Mouse (Mus musculus) limb, embryonic 10.5 days (tissue): ENCODE data around the gene Bcas2. TPM values are rescaled to one million over a fixed set of nuclear protein-coding genes. Genes with fewer than 3 reads are reported as not detected.
"Not testable (repeated sequence)": the region's sequence is repeated elsewhere in the genome, so short reads cannot be mapped to it uniquely, and the experiment has no call there.

Experiments
- DNase-seq: peaks from one replicate; pipeline ENCODE4 v3.0.0-alpha.2; 2017; ENCODE audit warnings: low spot score
- H3K27ac ChIP-seq: fragments of 300-500 bp; sonication (generic); 2 replicates; pipeline ENCODE4 v1.5.1; 2016; ENCODE audit warnings: mild to moderate bottlenecking
- H3K27me3 ChIP-seq: fragments of 300-500 bp; sonication (generic); 2 replicates; pipeline ENCODE4 v1.6.1; 2016; ENCODE audit warnings: low read depth, mild to moderate bottlenecking; ENCODE audit not compliant: poor library complexity, severe bottlenecking
- H3K36me3 ChIP-seq: fragments of 300-500 bp; sonication (generic); 2 replicates; pipeline ENCODE4 v1.6.1; 2016; ENCODE audit warnings: mild to moderate bottlenecking, moderate library complexity
- H3K4me1 ChIP-seq: fragments of 300-500 bp; sonication (generic); 2 replicates; pipeline ENCODE4 v1.6.1; 2016
- H3K4me3 ChIP-seq: fragments of 300-500 bp; sonication (generic); 2 replicates; pipeline ENCODE4 v1.5.1; 2016; ENCODE audit warnings: mild to moderate bottlenecking, moderate library complexity
- H3K9me3 ChIP-seq: fragments of 300-500 bp; sonication (generic); replicated peaks from 2 replicates; pipeline ENCODE4 v1.6.1; 2016; ENCODE audit warnings: mild to moderate bottlenecking
- WGBS: fragments of 180-500 bp; shearing (Covaris S2); methylation state at CpG from one replicate; pipeline ENCODE4 v1.1.7; 2016; 5-methylcytosine and 5-hydroxymethylcytosine counted together
- polyA plus RNA-seq: library from polyadenylated mRNA; unstranded; fragments of >200 nt; fragmentation: Nextera tagmentation; extraction: Ambion mirVana; gene quantifications from 2 replicates; pipeline ENCODE4 v1.2.1, GENCODE M21; 2016

Bcas2 gene
- polyA plus RNA-seq = 234 and 238 TPM in 2 replicates

GRCm38 (mm10) chr3:103171505-103172267 lies at the start of gene Bcas2:
Gene Bcas2, plus strand, starts transcription at chr3:103171655.
- Histone ChIP-seq H3K36me3 (peaks cover 36% of the 10 kb centered on the region), H3K27ac (peak within 1 kb of the TSS; percentile 89), H3K4me3 (peak within 1 kb of the TSS; percentile 73), H3K27me3 (no peaks in the 10 kb centered on the region), H3K9me3 (no peaks in the 10 kb centered on the region), H3K4me1 (peaks cover 13% of the 10 kb centered on the region)
- DNase-seq = peak; percentile 99
- WGBS = under 1% methylated on average over 56 of the region's 56 CpGs

- WGBS = 91% methylated on average over 3 of the region's 3 CpGs
- no peaks in the 10 kb centered on the region for H3K36me3 ChIP-seq
- H3K4me1 ChIP-seq = no peaks in the 10 kb centered on the region
- H3K9me3 ChIP-seq = no peaks in the 10 kb centered on the region
- no peak overlapping the region for H3K4me3 ChIP-seq
- H3K27ac ChIP-seq = no peak overlapping the region
- no peaks in the 10 kb centered on the region for H3K27me3 ChIP-seq
- DNase-seq = no peak
These were observed 47.8 kb upstream of the Bcas2 start for GRCm38 (mm10) chr3:103123636-103124035.

- WGBS = 91% methylated on average over 3 of the region's 3 CpGs
- no peaks in the 10 kb centered on the region for H3K9me3 ChIP-seq
These were observed 45.3 kb upstream of the Bcas2 start for GRCm38 (mm10) chr3:103126138-103126537.

GRCm38 (mm10) chr3:103127177-103127576 lies 44.3 kb upstream of the Bcas2 start:
- WGBS = 52% methylated on average over 2 of the region's 2 CpGs
- Histone ChIP-seq H3K36me3 (no peaks in the 10 kb centered on the region), H3K27me3 (no peaks in the 10 kb centered on the region), H3K4me3 (no peak overlapping the region), H3K27ac (no peak overlapping the region), H3K9me3 (no peaks in the 10 kb centered on the region), H3K4me1 (peaks cover 11% of the 10 kb centered on the region)
- no peak for DNase-seq

More at GRCm38 (mm10) chr3:103126138-103126537, 45.3 kb upstream of the Bcas2 start:
- no peak for DNase-seq
- Histone ChIP-seq H3K4me1 (peaks cover 11% of the 10 kb centered on the region), H3K27ac (no peak overlapping the region), H3K36me3 (no peaks in the 10 kb centered on the region), H3K27me3 (no peaks in the 10 kb centered on the region), H3K4me3 (no peak overlapping the region)

- no peaks in the 10 kb centered on the region for H3K9me3 ChIP-seq
- peaks cover 11% of the 10 kb centered on the region for H3K4me1 ChIP-seq
- no peaks in the 10 kb centered on the region for H3K36me3 ChIP-seq
- no peak for DNase-seq
- H3K4me3 ChIP-seq = no peak overlapping the region
- WGBS = 84% methylated on average over 5 of the region's 5 CpGs
- H3K27me3 ChIP-seq = no peaks in the 10 kb centered on the region
- H3K27ac ChIP-seq = no peak overlapping the region
These were observed 43.7 kb upstream of the Bcas2 start for GRCm38 (mm10) chr3:103127721-103128120.

- no peak for DNase-seq
- Histone ChIP-seq H3K27ac (no peak overlapping the region), H3K4me1 (peaks cover 11% of the 10 kb centered on the region), H3K9me3 (no peaks in the 10 kb centered on the region), H3K27me3 (no peaks in the 10 kb centered on the region), H3K4me3 (no peak overlapping the region), H3K36me3 (no peaks in the 10 kb centered on the region)
- WGBS = 53% methylated on average over 4 of the region's 4 CpGs
These were observed 43.2 kb upstream of the Bcas2 start for GRCm38 (mm10) chr3:103128251-103128650.

GRCm38 (mm10) chr3:103129367-103130159 lies 41.9 kb upstream of the Bcas2 start:
- no peaks in the 10 kb centered on the region for H3K9me3 ChIP-seq
- peaks cover 11% of the 10 kb centered on the region for H3K4me1 ChIP-seq
- no peaks in the 10 kb centered on the region for H3K27me3 ChIP-seq
- DNase-seq = no peak
- no peak overlapping the region for H3K4me3 ChIP-seq
- no peaks in the 10 kb centered on the region for H3K36me3 ChIP-seq
- 86% methylated on average over 8 of the region's 8 CpGs for WGBS
- peak overlapping the region; percentile 36; the same call in 1 of the 2 replicates for H3K27ac ChIP-seq

- peak overlapping the region; percentile 36; the same call in 1 of the 2 replicates for H3K27ac ChIP-seq
These were observed 41.2 kb upstream of the Bcas2 start for GRCm38 (mm10) chr3:103130236-103130751.

GRCm38 (mm10) chr3:103133098-103133497 lies 38.4 kb upstream of the Bcas2 start:
- Histone ChIP-seq H3K27me3 (no peaks in the 10 kb centered on the region), H3K36me3 (no peaks in the 10 kb centered on the region), H3K27ac (no peak overlapping the region), H3K9me3 (no peaks in the 10 kb centered on the region), H3K4me3 (no peak overlapping the region), H3K4me1 (peaks cover 11% of the 10 kb centered on the region)
- no peak for DNase-seq
- 91% methylated on average over 10 of the region's 10 CpGs for WGBS

More at GRCm38 (mm10) chr3:103130236-103130751, 41.2 kb upstream of the Bcas2 start:
- Histone ChIP-seq H3K27me3 (no peaks in the 10 kb centered on the region), H3K36me3 (no peaks in the 10 kb centered on the region), H3K9me3 (no peaks in the 10 kb centered on the region), H3K4me3 (no peak overlapping the region), H3K4me1 (peaks cover 11% of the 10 kb centered on the region)
- DNase-seq = no peak
- WGBS = 46% methylated on average over 6 of the region's 6 CpGs

- WGBS = 86% methylated on average over 4 of the region's 4 CpGs
- Histone ChIP-seq H3K27ac (no peak overlapping the region), H3K27me3 (no peaks in the 10 kb centered on the region), H3K9me3 (no peaks in the 10 kb centered on the region), H3K4me1 (peaks cover 9% of the 10 kb centered on the region; the same call in 1 of the 2 replicates), H3K36me3 (no peaks in the 10 kb centered on the region), H3K4me3 (no peak overlapping the region)
- no peak for DNase-seq
These were observed 34.9 kb upstream of the Bcas2 start for GRCm38 (mm10) chr3:103136414-103137077.

GRCm38 (mm10) chr3:103139047-103139446 lies 32.4 kb upstream of the Bcas2 start:
- Histone ChIP-seq H3K27ac (no peak overlapping the region), H3K4me3 (no peak overlapping the region), H3K27me3 (no peaks in the 10 kb centered on the region), H3K9me3 (no peaks in the 10 kb centered on the region), H3K4me1 (peaks cover 9% of the 10 kb centered on the region; the same call in 1 of the 2 replicates), H3K36me3 (no peaks in the 10 kb centered on the region)
- no peak for DNase-seq
- WGBS = 78% methylated on average over 8 of the region's 8 CpGs

GRCm38 (mm10) chr3:103140095-103140838 lies 31.2 kb upstream of the Bcas2 start:
- not testable (repeated sequence) for DNase-seq, H3K4me1 ChIP-seq, H3K36me3 ChIP-seq, H3K4me3 ChIP-seq, H3K27me3 ChIP-seq, H3K9me3 ChIP-seq
- 69% methylated on average over 11 of the region's 11 CpGs for WGBS
- peak overlapping the region; percentile 36 for H3K27ac ChIP-seq
